Mouse (Mus musculus) brown adipose tissue, adult 24 weeks (tissue): Measurements from ENCODE around the gene Gm21958. TPM values are rescaled to one million over a fixed set of nuclear protein-coding genes. Genes with fewer than 3 reads are reported as not detected.

ENCODE experiments used
- H3K27ac ChIP-seq: fragments of 200-500 bp; replicated peaks from 2 replicates; pipeline ENCODE4 v1.5.1; 2012; ENCODE audit warnings: low read depth, mild to moderate bottlenecking, low read length
- H3K4me1 ChIP-seq: fragments of 200-500 bp; 2 replicates; pipeline ENCODE4 v1.6.1; 2012; ENCODE audit warnings: low read length, mixed read lengths; ENCODE audit not compliant: control insufficient read depth, insufficient read depth, insufficient read length
- H3K4me3 ChIP-seq: fragments of 200-500 bp; 2 replicates; pipeline ENCODE4 v1.5.1; 2012; ENCODE audit warnings: low read depth, mild to moderate bottlenecking, low read length, moderate library complexity; ENCODE audit not compliant: insufficient read depth
- polyA plus RNA-seq: library from polyadenylated mRNA; stranded (reverse); fragments of >200 nt; gene quantifications from 2 replicates; pipeline ENCODE4 v1.2.4, GENCODE M21; 2012; ENCODE audit not compliant: missing spikeins, insufficient read depth, insufficient read length

Gene Gm21958
- polyA plus RNA-seq, 1 experiment: not detected

- H3K4me3 ChIP-seq: no peak overlapping the region
Observed at GRCm38 (mm10) chr3:54689091-54689490, 25.1 kb downstream of the Gm21958 start.

DNA sequence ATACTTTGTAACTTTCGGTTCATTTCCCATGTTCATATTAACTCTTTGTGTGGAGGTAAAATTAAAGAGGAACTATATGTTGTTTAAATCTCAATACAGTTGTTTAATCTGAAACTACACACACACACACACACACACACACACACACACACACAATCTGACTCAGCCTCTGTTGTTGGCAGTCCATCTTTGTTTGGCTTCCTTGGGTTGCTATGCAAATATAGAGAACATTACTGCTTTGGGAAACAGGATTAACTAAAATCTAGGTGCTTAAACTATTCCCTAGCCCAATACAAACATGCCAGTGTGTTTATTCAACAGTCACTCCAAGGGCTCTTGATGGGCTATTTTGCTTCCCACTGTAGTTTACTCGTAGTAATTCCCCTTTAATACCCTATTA, 26.9 kb downstream of the Gm21958 start:
- no peak overlapping the region for H3K27ac ChIP-seq
- H3K4me1 ChIP-seq: no peaks in the 10 kb centered on the region
- no peak overlapping the region for H3K4me3 ChIP-seq

More at GRCm38 (mm10) chr3:54689091-54689490, 25.1 kb downstream of the Gm21958 start:
- H3K27ac ChIP-seq: no peak overlapping the region
- H3K4me1 ChIP-seq: no peaks in the 10 kb centered on the region

DNA sequence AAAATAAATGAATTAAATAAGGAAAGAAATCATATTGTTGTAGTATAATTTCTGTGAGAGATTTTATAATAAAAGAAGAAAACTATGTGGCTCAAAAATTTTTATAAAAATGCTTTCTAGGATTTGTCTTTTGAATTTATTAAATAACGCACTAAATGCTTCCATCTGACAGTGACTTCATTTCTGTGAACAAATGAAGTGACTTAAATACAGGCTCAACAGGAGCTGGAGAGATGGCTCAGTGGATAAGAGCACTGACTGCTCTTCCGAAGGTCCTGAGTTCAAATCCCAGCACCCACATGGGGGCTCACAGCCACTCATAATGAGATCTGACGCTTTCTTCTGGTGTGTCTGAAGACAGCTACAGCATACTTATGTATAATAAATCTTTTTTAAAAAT, 29.0 kb downstream of the Gm21958 start:
- no peaks in the 10 kb centered on the region for H3K4me1 ChIP-seq
- H3K4me3 ChIP-seq: no peak overlapping the region
- H3K27ac ChIP-seq: no peak overlapping the region

DNA sequence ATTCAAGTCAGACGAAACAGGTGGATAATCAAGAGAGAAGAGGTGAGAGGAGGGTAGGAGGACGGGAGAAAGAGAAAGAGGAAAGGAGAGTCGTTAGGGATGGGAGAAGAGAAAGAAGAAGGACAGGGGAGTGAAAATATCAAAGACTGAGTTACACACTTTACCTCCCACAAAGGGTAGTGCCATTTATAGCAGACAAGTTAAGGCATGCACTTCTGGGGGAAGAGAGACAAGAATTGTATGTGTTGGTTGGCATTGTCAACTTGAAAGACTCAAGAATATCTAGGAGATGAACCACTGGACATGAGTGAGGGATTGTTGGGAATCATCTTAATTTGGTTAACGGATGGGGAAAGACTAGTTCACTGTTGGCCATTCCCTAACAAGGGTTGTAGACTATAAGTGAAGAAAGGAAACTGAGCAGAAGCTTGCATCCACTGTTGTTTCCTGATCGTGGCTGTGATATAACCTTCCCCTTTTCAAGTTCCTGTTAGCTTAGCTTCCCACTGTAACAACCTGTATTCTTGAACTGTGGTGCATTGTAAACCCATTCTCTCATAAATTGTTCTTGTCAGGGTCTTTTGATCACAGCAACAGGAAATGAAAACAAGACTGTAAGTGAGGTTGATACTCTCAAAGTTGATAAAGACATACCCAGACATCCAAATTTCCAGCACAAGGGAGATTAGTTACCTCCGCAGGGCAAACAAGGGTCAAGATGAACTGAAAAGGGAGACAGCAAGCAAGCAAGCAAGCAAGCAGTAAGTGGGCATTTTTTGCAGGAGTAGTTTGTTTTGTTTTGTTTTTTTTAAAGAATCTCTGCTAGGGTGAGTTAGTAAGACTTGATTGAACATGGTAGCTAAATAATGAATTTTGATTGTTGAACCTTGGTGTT, 32.6 kb downstream of the Gm21958 start:
- Histone ChIP-seq H3K27ac (no peak overlapping the region), H3K4me1 (no peaks in the 10 kb centered on the region), H3K4me3 (no peak overlapping the region)

- Histone ChIP-seq H3K4me3 (no peak overlapping the region), H3K27ac (no peak overlapping the region), H3K4me1 (no peaks in the 10 kb centered on the region)
Observed at GRCm38 (mm10) chr3:54676818-54677217, 37.3 kb downstream of the Gm21958 start.

DNA sequence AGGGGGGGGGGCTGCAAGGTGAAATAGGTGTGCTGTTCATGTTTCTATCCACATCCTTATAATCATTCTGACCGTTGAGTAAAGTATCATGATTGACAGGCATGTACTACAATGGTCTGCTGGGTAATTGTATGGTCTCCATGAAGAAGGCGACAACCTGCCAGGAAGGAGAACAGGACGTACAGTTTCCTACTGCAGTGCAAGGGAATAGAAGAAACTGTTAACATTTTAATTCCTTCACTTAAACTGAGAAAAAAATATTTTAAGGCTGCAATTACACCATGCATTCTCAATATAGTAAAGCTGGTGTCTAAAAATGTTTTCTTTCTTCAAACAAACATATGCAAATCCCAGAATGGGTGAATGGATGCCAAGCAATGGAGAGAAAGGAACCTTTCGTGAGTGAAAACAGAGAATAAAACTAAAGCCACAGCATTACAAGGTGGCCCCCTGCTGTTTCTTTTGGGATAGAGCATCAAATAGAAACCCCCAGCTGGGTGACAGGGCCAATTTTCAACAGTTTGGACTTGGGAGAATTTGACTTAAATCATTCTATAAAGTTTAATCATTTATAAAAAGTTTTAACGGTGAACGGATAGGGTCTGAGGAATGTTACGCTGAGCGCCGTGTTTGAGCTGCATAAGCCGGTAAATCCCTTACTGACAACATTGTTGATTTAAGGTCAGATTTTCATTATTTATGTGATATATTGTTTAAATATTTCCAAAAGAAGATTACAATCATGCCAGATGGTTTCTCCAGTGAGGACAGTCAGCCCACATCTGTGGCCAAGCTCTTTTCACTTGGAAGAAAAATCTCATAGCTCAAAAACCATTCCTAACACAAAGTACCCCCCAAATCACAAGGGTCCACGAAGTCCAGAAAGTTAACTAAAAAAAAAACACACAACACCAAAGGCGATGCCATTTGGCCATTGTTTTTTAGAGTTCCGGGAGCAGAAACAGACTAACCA, 41.3 kb downstream of the Gm21958 start:
- Histone ChIP-seq H3K27ac (no peak overlapping the region), H3K4me3 (no peak overlapping the region), H3K4me1 (no peaks in the 10 kb centered on the region)

- no peaks in the 10 kb centered on the region for H3K4me1 ChIP-seq
- H3K4me3 ChIP-seq: no peak overlapping the region
- no peak overlapping the region for H3K27ac ChIP-seq
Observed at GRCm38 (mm10) chr3:54672111-54672510, 42.0 kb downstream of the Gm21958 start.

DNA sequence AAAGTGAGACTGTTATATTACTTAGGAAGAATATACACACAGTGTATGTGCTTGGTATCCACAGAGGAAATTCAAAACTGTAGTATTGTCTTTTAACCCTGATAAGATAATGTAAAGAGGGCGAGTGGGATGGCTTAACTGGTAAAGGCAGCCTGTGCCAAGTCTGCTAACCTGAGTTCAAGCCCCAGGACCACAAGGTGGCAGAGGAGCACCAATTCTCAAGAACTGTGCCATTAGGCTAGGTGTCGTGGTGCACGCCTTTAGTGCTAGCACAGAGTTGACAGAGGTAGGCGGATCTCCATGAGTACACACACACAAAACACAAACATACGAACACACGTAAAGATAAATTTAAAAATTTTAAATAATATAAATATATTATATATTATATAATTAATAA, 44.6 kb downstream of the Gm21958 start:
- Histone ChIP-seq H3K4me1 (no peaks in the 10 kb centered on the region), H3K27ac (no peak overlapping the region), H3K4me3 (no peak overlapping the region)

GRCm38 (mm10) chr3:54668722-54669121, 45.4 kb downstream of the Gm21958 start:
- H3K4me1 ChIP-seq: no peaks in the 10 kb centered on the region
- H3K4me3 ChIP-seq: no peak overlapping the region
- H3K27ac ChIP-seq: no peak overlapping the region

DNA sequence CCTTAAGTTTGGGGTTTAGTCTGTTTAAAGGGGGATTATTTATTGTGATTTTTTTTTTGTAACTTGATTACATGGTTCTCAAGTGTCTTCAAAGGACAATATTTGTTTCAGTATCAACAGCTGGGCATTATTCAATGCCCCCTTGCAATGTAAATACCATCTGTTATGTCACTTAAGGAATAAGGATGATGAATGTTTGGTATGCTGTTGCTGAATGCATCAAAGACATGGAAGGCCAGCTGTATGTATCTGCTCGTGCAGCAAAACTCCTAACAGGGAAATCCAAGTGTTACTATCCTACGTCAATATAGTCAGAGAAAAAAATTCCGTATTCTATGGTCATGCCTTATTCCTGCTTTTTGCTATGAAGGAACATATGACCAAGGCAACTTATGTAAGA, 46.0 kb downstream of the Gm21958 start:
- H3K4me1 ChIP-seq: no peaks in the 10 kb centered on the region
- no peak overlapping the region for H3K27ac ChIP-seq
- H3K4me3 ChIP-seq: no peak overlapping the region

Other genes starting within 250 kb of the Gm21958 start
- gene Supt20, start 21.5 kb downstream of the Gm21958 start, polyA plus RNA-seq: 10.1 and 15.9 TPM in 2 replicates
- 13.6 and 25.7 TPM in 2 replicates for gene Exosc8, start 21.0 kb upstream of the Gm21958 start, polyA plus RNA-seq
- gene Alg5, start 21.2 kb upstream of the Gm21958 start, polyA plus RNA-seq: 35.8 and 41.1 TPM in 2 replicates
- gene Smad9, start 41.2 kb upstream of the Gm21958 start, polyA plus RNA-seq: 0.32 TPM in 1 of 2 replicates, not detected in the other
- gene Rfxap, start 93.4 kb upstream of the Gm21958 start, polyA plus RNA-seq: 13.2 and 21.0 TPM in 2 replicates
- not detected in 2 replicates for gene Sertm1, start 201.5 kb upstream of the Gm21958 start, polyA plus RNA-seq